Mouse (Mus musculus) myocyte (in vitro differentiated cells): ENCODE results near the gene Grxcr1. TPM values are rescaled to one million over a fixed set of nuclear protein-coding genes. Genes with fewer than 3 reads are reported as not detected.

Experiments
- H3K27me3 ChIP-seq: one replicate; pipeline ENCODE4 v1.6.1; 2011; ENCODE audit not compliant: control insufficient read depth, insufficient read depth, insufficient read length
- H3K36me3 ChIP-seq: one replicate; pipeline ENCODE4 v1.6.1; 2011; ENCODE audit not compliant: control insufficient read depth, insufficient read depth
- H3K4me2 ChIP-seq: one replicate; pipeline ENCODE4 v1.6.1; 2011; ENCODE audit warnings: low read depth, control low read depth
- H3K4me3 ChIP-seq: one replicate; pipeline ENCODE4 v1.5.1; 2011; ENCODE audit warnings: mild to moderate bottlenecking, control low read depth, moderate library complexity
- H3K79me2 ChIP-seq: one replicate; pipeline ENCODE4 v1.6.1; 2011; ENCODE audit not compliant: control insufficient read depth, insufficient read depth
- H3ac ChIP-seq: one replicate; pipeline ENCODE4 v1.6.1; 2011; ENCODE audit not compliant: control insufficient read depth, insufficient read length
- CEBPB ChIP-seq: IDR thresholded peaks from 2 replicates; pipeline ENCODE4 v1.6.1; 2011; ENCODE audit warnings: mild to moderate bottlenecking, moderate library complexity; ENCODE audit not compliant: poor library complexity, insufficient read depth, severe bottlenecking
- E2F4 ChIP-seq: IDR thresholded peaks from one replicate; pipeline ENCODE4 v1.6.1; 2011; ENCODE audit warnings: mild to moderate bottlenecking, control low read depth, moderate library complexity; ENCODE audit not compliant: insufficient read depth
- MAX ChIP-seq: IDR thresholded peaks from one replicate; pipeline ENCODE4 v1.6.1; 2011; ENCODE audit warnings: low read depth, mild to moderate bottlenecking, control low read depth
- MYOD1 ChIP-seq, 3 experiments: IDR thresholded peaks; one replicate each; pipeline ENCODE4 v1.6.1; 2011; ENCODE audit warnings: control low read depth in 2 of 3, low read depth in 2 of 3, mild to moderate bottlenecking in 2 of 3, moderate library complexity in 1 of 3; ENCODE audit not compliant: insufficient read length in 2 of 3, control insufficient read depth in 1 of 3
- MYOG ChIP-seq, 3 experiments: IDR thresholded peaks; one replicate each; pipeline ENCODE4 v1.6.1; 2011; ENCODE audit warnings: control low read depth in 2 of 3, low read depth in 2 of 3, mild to moderate bottlenecking in 2 of 3; ENCODE audit not compliant: insufficient read length in 2 of 3, control insufficient read depth in 1 of 3, insufficient read depth in 1 of 3
- POLR2A ChIP-seq: IDR thresholded peaks from one replicate; pipeline ENCODE4 v1.6.1; 2011; ENCODE audit warnings: low read depth, mild to moderate bottlenecking, control low read depth, moderate library complexity; ENCODE audit not compliant: insufficient read length
- POLR2AphosphoS2 ChIP-seq: IDR thresholded peaks from one replicate; pipeline ENCODE4 v1.6.1; 2011; ENCODE audit warnings: low read depth, control low read depth; ENCODE audit not compliant: insufficient read length
- REST ChIP-seq: IDR thresholded peaks from one replicate; pipeline ENCODE4 v1.6.1; 2011; ENCODE audit warnings: mild to moderate bottlenecking, control low read depth, moderate library complexity; ENCODE audit not compliant: insufficient read depth, insufficient read length
- SRF ChIP-seq: IDR thresholded peaks from one replicate; pipeline ENCODE4 v1.6.1; 2011; ENCODE audit warnings: low read depth; ENCODE audit not compliant: control insufficient read depth, insufficient read length
- TCF12 ChIP-seq: IDR thresholded peaks from one replicate; pipeline ENCODE4 v1.6.1; 2011; ENCODE audit warnings: mild to moderate bottlenecking, control low read depth; ENCODE audit not compliant: poor library complexity, insufficient read depth, severe bottlenecking
- TCF3 ChIP-seq: IDR thresholded peaks from one replicate; pipeline ENCODE4 v1.6.1; 2011; ENCODE audit warnings: low read depth, control low read depth; ENCODE audit not compliant: insufficient read length
- USF1 ChIP-seq: IDR thresholded peaks from one replicate; pipeline ENCODE4 v1.6.1; 2011; ENCODE audit warnings: low read depth, mild to moderate bottlenecking, control low read depth, moderate library complexity
- polyA plus RNA-seq: library from polyadenylated mRNA; unstranded; fragments of >200 nt; fragmentation: generic; extraction: Trizol; gene quantifications from one replicate; pipeline ENCODE4 v1.2.1, GENCODE M21; 2012; ENCODE audit warnings: missing spikeins

Grxcr1 gene
- polyA plus RNA-seq, result not detected

DNA sequence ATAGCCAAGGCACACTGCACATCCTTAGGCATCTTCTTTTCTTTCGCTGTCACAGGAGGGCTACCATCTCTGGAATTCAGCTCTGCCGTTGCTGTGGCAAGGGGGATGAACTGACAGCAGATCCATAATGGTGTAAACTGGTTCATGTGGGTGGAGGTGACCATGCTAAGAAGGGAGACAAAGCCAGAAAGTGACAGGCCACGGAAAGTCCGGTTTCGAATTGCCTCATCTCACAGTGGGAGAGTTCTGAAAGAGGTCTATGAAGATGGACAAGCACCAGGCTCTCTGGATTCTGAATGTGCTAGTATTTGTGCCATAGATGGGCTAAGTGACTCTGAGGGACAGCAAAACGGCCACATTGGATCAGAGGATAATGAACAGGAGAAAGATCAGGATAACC, at the start of gene Grxcr1:
Grxcr1 (plus strand) TSS at position 92 of the 400 bp plus-strand sequence.
- H3K27me3 ChIP-seq, result no peaks in the 10 kb centered on the region
- no peak for TF ChIP-seq REST
- TF ChIP-seq SRF, result no peak
- no peak for TF ChIP-seq POLR2A
- no peak for TF ChIP-seq E2F4
- TF ChIP-seq POLR2AphosphoS2, result no peak
- no peak for TF ChIP-seq USF1

DNA sequence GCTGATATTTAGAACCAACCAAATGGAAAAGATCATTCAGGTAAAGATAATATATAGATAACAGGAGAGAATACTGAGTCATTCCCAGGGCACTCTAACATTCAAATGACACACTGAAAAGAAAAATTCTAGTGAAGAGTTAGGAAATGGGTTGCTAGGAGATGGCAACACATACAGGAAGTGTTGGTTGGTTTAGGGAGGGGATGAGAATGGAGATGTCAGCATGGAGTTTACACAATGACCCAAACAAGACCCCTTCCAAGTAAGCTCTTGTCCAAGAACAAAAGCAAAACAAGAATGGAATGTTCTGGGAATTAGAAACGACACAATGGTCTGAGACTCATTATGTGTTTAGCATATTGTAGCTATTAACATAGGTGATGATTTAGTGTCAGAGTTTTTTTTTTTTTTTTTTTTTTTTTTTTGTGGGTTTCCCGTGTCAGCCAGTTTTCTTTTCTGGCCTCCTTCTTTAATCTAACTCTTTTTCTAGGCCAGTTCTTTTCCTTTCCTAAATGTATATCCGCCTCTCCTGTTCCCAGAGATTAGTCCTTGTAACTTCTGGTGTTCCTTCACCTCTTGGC, 49.6 kb upstream of the Grxcr1 start:
- TF ChIP-seq E2F4 (no peak), MYOG (IDR thresholded peaks at IDR 0.05; ENCODE audit: control insufficient read depth in 1 of 3, insufficient read depth in 1 of 3, insufficient read length in 2 of 3, low read depth in 2 of 3) (no peak), POLR2AphosphoS2 (no peak), SRF (no peak), MYOD1 (IDR thresholded peaks at IDR 0.05; ENCODE audit: control insufficient read depth in 1 of 3, insufficient read length in 2 of 3, low read depth in 2 of 3) (no peak), CEBPB (no peak), TCF12 (no peak), POLR2A (no peak), TCF3 (no peak), REST (no peak), USF1 (no peak)
- Histone ChIP-seq H3K79me2 (no peaks in the 10 kb centered on the region), H3K4me2 (no peak overlapping the region), H3ac (no peak overlapping the region), H3K4me3 (no peak overlapping the region), H3K36me3 (no peaks in the 10 kb centered on the region), H3K27me3 (no peaks in the 10 kb centered on the region)

More for the DNA sequence above, at the start of gene Grxcr1:
- H3K79me2 ChIP-seq, result no peaks in the 10 kb centered on the region
- no peak within 1 kb of the TSS for H3ac ChIP-seq
- no peak within 1 kb of the TSS for H3K4me2 ChIP-seq
- H3K4me3 ChIP-seq, result no peak within 1 kb of the TSS
- no peaks in the 10 kb centered on the region for H3K36me3 ChIP-seq

DNA sequence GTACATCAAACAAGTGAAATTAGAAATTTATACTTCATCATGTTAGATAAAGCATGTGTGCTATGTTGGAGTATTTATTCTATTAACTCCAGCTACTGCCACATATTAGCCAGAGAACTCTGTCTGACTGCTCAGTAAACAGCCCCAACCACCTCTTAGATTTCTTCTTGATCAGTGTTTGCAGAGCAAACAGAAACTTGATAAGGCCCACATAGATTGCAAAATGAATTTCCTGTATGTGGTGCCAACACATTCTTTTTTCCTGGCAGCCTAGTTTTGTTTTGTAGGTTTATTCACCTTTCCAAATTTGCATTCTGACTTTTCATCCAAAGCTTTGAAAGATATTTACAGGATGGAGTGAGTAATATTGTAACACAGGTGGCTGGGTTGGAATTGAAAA, 41.2 kb upstream of the Grxcr1 start:
- Histone ChIP-seq H3K4me2 (no peak overlapping the region), H3K27me3 (no peaks in the 10 kb centered on the region), H3K79me2 (no peaks in the 10 kb centered on the region), H3K4me3 (no peak overlapping the region), H3ac (no peak overlapping the region), H3K36me3 (no peaks in the 10 kb centered on the region)
- TF ChIP-seq MYOG (IDR thresholded peaks at IDR 0.05; ENCODE audit: control insufficient read depth in 1 of 3, insufficient read depth in 1 of 3, insufficient read length in 2 of 3, low read depth in 2 of 3) (no peak), POLR2AphosphoS2 (no peak), E2F4 (no peak), REST (no peak), MAX (no peak), SRF (no peak), MYOD1 (IDR thresholded peaks at IDR 0.05; ENCODE audit: control insufficient read depth in 1 of 3, insufficient read length in 2 of 3, low read depth in 2 of 3) (no peak)

DNA sequence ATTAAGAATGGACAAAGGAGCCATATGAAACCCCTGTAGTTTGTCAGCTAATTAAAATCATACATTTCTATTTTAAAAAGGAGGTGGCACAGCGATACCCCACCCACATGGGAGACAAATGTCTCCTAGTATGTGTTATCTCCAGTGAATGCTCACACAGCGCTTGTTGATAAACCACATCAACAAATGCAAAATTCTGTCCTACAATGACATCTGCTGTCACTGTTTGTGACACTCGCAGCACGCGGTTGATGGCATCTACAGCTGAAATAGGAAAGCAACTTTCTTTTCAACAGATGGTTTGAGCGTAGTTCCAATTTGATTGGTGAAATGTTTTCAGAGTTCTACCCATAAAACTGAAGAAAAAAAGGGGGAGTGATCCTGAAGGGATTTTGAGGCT, 29.0 kb upstream of the Grxcr1 start:
- TF ChIP-seq POLR2AphosphoS2, result no peak
- TF ChIP-seq TCF3, result no peak
- TF ChIP-seq MAX, result no peak
- no peak for TF ChIP-seq REST
- TF ChIP-seq CEBPB, result no peak
- TF ChIP-seq TCF12, result no peak
- Histone ChIP-seq H3K79me2 (no peaks in the 10 kb centered on the region), H3K4me3 (no peak overlapping the region), H3ac (no peak overlapping the region), H3K36me3 (no peaks in the 10 kb centered on the region), H3K27me3 (no peaks in the 10 kb centered on the region), H3K4me2 (no peak overlapping the region)

DNA sequence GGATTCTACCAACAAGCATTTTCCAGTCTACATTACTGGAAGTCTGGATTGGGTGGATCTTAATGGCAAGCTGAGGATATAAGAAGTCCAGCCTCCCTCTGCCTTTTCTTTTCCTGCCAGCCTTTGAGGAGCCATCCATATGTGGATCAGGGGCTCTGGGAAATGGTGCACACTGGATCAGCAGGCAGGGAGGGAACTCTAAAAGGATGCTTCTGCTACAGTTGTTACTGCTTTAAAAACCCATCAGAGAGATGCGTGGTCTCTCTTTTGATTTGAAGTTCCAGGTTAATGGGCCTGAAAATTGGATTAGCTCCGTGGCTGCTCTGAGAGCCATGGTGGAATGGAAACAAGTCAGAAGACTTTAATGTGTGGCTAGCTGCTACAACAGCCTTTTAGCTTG, 27.7 kb upstream of the Grxcr1 start:
- no peak for TF ChIP-seq SRF
- no peak for TF ChIP-seq TCF12
- H3K79me2 ChIP-seq, result no peaks in the 10 kb centered on the region
- no peaks in the 10 kb centered on the region for H3K36me3 ChIP-seq
- no peak overlapping the region for H3K4me3 ChIP-seq
- H3ac ChIP-seq, result no peak overlapping the region
- H3K4me2 ChIP-seq, result no peak overlapping the region
- H3K27me3 ChIP-seq, result no peaks in the 10 kb centered on the region
